19 mouse cellular contexts compared by ENCODE assay signal in genomic region chr6:75756184-75756583, GRCm38 (mm10).
"Had no signal": no experiment of that assay in that cellular context is flagged by ENCODE, and none has a peak within 500 bp of the region (broad histone marks: within the 10 kb centered on the region; RNA-seq: fewer than 3 reads in every experiment).

No protein-coding gene starts in this region.

- H3K36me3 ChIP-seq: kidney, embryonic 15.5 days; limb, embryonic 12.5 days; limb, embryonic 15.5 days; midbrain, embryonic 12.5 days had no signal

- H3K4me3 ChIP-seq: kidney, embryonic 15.5 days; left cerebral cortex, adult 2 months; limb, embryonic 12.5 days; limb, embryonic 15.5 days; midbrain, embryonic 12.5 days had no signal

- H3K9me3 ChIP-seq: kidney, embryonic 15.5 days; limb, embryonic 12.5 days; limb, embryonic 15.5 days; midbrain, embryonic 12.5 days had no signal

- H3K4me1 ChIP-seq: kidney, embryonic 15.5 days; limb, embryonic 12.5 days; limb, embryonic 15.5 days; midbrain, embryonic 12.5 days had no signal

- H3K27me3 ChIP-seq: kidney, embryonic 15.5 days; limb, embryonic 12.5 days; limb, embryonic 15.5 days; midbrain, embryonic 12.5 days had no signal

- H3K9ac ChIP-seq: kidney, embryonic 15.5 days; limb, embryonic 12.5 days; limb, embryonic 15.5 days; liver, embryonic 14.5 days; liver, postnatal 0 days; lung, embryonic 14.5 days; midbrain, embryonic 12.5 days had no signal

- H3K27ac ChIP-seq: kidney, embryonic 15.5 days; left cerebral cortex, adult 2 months; limb, embryonic 12.5 days; limb, embryonic 15.5 days; liver, embryonic 14.5 days; macrophage; midbrain, embryonic 12.5 days had no signal

- DNase-seq: kidney, adult 8-10 months; kidney, postnatal 10 days; kidney, postnatal 36 days; layer of hippocampus, postnatal 36 days; left cerebral cortex, postnatal 4 days; liver, postnatal 0 days; lung, embryonic 14.5 days; thymus, adult 2 months; thymus, postnatal 14 days; thymus, postnatal 4 days had no signal

- H3K4me2 ChIP-seq: kidney, embryonic 15.5 days; limb, embryonic 12.5 days; limb, embryonic 15.5 days; liver, embryonic 11.5 days; lung, embryonic 14.5 days; midbrain, embryonic 12.5 days had no signal

- ATAC-seq: liver, postnatal 0 days; lung, postnatal 0 days had no signal
